Mouse (Mus musculus): ENCODE measurements around the gene Akr1b3.

GRCm38 (mm10) chr6:34331379-34331778 is 14.1 kb upstream of the Akr1b3 start:
- no peak for TF ChIP-seq CTCF (IDR thresholded peaks at IDR 0.05; ENCODE audit: low read depth)
- TF ChIP-seq EP300 (IDR thresholded peaks at IDR 0.05; ENCODE audit: low read depth): no peak
